Mouse (Mus musculus) kidney, adult 2 months (tissue): ENCODE measurements around the gene Ccnl1.

Source experiments
- CTCF ChIP-seq: fragments of 200-500 bp; conservative IDR thresholded peaks from 2 replicates; pipeline ENCODE4 v1.5.1; 2011; ENCODE audit warnings: low read depth, mild to moderate bottlenecking, control low read depth, low read length, moderate library complexity, mixed read lengths; ENCODE audit not compliant: insufficient read depth, insufficient read length
- POLR2A ChIP-seq: fragments of 200-500 bp; IDR thresholded peaks from one replicate; pipeline ENCODE4 v1.6.1; 2011; ENCODE audit warnings: low read depth, low read length, control low read depth

GRCm38 (mm10) chr3:65990524-65990923, 32.5 kb upstream of the Ccnl1 start:
- TF ChIP-seq CTCF, result no peak
- no peak for TF ChIP-seq POLR2A
